Mouse (Mus musculus) monocyte, adult 59 days (primary cell): ENCODE measurements around the gene Acbd6. TPM values are rescaled to one million over a fixed set of nuclear protein-coding genes. Genes with fewer than 3 reads are reported as not detected.

Experiments used
- total RNA-seq, 2 experiments: library from RNA; stranded (reverse); gene quantifications; one replicate each; pipeline ENCODE4 v1.2.4; 2023

The Acbd6 gene
- total RNA-seq, result 10 to 100 TPM; 40.3 to 41.7 TPM

DNA sequence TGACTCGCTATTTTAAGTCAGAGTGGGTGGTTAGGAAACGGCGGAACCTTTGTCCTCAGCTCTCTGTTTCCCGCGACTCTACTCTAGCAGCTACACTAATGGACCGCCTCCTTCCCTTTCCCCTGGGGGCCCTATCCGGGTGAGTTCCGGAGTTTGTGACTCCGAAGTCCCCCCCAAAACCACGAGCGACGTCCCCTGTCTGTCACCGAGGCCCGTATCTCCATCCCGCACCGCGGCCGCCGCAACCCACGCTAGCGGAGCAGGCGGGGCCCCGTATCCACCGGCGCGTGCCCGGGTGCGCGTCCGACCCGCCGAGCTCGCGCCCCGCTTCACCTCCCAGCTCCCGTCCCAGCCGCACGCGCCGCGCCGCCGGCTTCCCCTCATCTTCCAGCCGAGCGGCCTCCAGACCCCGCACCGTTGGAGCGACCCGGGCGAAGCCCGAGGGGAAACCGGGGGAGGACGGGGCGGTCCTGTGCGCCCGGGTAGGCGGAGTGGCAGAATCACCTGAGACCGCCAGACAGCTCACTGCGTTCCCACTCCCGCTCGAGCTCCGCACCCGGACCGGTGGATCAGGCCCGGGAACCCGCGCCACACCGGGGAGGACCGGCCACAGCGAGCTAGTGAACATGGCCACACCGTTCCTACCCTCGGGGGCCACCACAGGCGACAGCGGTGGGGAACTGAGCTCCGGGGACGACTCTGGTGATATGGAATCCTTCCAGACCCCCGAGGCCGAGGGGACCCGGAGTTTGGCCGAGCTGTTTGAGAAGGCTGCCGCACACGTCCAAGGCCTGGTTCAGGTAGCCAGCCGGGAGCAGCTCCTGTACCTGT lies at the start of gene Acbd6:
Acbd6 (plus strand) TSS at position 109 of the 831 bp plus-strand sequence.

Other genes with a start within 250 kb of the Acbd6 start
- gene Xpr1, start 140.7 kb upstream of the Acbd6 start, total RNA-seq, result 100 to 1,000 TPM; 103 to 109 TPM
- gene Lhx4, start 193.6 kb downstream of the Acbd6 start, total RNA-seq, result not detected